Mouse (Mus musculus): Measurements from ENCODE around the gene Rbm7.
"Not testable (repeated sequence)": the region's sequence is repeated elsewhere in the genome, so short reads cannot be mapped to it uniquely, and the experiment has no call there.

The Rbm7 gene

DNA sequence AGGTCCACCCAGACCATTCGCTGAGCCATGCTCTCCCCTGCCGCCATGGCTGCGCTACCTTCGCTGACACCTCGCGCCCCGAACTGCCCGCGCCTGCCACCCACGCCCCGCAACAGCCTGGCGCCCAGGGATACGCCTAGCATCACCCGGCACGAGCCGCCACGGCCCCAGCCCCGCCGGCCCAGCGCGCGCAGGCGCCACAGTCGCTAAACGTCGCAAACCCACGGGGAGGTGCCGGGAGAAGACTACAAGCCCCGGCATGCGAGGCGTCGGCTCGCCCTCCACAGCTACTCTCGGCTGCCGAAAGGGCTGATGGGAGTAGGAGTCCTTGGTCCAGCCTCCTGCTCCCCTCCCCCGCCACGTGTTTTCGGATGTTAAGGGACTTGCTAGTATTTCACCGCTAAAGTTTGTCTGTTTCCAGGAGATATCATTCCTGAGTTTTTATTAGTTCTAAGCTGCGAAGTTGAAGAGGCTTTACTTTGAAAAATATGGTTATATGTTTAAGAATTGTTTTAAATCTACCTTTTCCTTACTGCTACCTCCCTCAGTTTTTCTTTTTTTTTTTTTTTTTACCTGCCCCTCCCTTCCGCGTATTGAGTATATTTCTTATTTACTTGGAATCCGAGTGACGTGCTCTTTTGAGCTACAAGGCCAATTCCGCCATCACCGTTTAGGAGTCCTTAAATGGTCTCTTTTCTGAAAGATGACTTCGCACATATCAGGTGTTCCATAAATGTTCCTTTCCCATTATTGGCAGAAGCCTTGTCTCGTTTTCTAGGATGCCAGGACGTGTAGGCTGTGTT is 14.5 kb downstream of the Rbm7 start, which contains the start of gene Rexo2:
Gene Rexo2, minus strand, starts transcription at position 213 of the 803 bp plus-strand sequence.
- peak; percentile 94 for DNase-seq (ENCODE audit: low read depth)

DNA sequence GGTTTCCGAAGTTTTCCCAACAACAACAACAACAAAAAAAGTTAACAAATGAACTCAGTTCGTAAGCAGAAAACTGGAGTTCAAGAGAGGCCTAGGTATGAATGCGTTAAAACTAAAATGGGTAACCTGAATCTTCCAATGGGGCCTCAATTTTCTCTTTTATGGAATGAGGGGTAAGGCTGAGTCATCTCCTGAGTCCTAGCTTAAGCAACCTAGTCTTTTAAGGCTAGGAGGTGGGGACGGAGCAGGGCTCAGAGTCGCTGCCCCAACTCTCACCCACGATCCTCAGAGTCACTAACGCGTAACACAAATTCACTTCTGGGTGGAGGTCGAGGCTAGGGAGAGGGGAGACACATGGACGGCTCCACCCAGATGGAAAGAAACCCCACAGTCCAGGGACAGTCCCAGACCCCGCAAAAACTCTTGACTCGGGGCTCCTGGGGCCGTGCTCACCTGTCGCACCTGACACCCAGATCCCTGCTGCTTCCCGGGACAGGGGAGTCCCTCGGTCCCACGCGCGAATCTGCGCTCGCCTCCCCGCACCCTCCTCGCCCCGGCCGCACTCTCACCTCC is 15.2 kb downstream of the Rbm7 start:
- DNase-seq (ENCODE audit: low read depth): peak; percentile 56

GRCm38 (mm10) chr9:48478808-48479207 is 16.3 kb downstream of the Rbm7 start:
- no peak for DNase-seq (ENCODE audit: low read depth)

GRCm38 (mm10) chr9:48476236-48477165 is 18.6 kb downstream of the Rbm7 start:
- peak; percentile 7 for DNase-seq (ENCODE audit: low read depth)

DNA sequence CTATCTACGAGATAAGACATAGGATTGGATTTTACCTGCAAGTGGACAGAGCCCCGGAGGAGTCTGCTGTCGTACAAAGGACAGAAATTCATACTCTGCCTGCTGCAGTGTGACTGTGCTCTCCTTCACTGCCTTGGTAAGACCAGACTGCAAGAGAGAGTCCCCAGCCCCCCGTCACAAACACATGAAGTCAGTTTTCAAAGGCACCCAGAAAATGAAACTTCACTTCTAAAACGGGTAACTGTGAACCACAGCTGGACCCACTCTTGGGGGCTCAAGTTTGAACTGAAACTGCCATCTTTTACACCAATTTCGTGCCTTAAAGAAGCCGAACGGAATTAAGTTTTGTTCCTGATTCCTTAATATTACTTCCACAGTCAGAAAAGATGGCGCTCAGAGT is 20.7 kb downstream of the Rbm7 start:
- DNase-seq (ENCODE audit: low read depth): no peak

- DNase-seq (ENCODE audit: low read depth): no peak
Measured at GRCm38 (mm10) chr9:48473131-48473530, 22.0 kb downstream of the Rbm7 start.

DNA sequence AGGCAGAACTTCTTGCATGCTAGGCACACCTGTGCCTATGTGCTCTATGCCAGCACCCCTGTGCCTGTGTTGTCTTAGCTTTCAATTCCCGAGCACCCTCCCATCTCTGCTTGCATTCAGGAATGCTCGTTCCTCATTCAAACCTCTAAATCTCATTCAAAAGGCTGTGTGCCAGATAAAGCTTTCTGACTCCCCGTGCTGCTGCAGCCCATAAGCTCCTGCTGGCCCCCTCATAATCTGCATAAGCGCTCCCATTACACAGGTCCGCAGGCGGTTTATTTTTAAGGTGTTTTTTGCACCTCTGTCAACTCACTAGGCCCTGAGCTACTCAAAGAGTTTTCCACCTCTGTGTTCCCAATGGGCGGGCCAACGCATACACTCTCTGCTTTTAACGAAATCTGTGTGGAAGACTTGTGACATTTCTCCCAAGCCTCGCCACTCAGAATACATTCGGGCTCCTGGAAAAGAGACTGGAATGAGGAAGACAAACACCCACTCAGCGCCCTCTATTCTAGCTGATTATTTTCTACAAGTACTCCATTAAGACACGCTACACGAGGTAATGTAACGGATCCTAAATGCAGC is 22.6 kb downstream of the Rbm7 start:
- no peak for DNase-seq (ENCODE audit: low read depth)

DNA sequence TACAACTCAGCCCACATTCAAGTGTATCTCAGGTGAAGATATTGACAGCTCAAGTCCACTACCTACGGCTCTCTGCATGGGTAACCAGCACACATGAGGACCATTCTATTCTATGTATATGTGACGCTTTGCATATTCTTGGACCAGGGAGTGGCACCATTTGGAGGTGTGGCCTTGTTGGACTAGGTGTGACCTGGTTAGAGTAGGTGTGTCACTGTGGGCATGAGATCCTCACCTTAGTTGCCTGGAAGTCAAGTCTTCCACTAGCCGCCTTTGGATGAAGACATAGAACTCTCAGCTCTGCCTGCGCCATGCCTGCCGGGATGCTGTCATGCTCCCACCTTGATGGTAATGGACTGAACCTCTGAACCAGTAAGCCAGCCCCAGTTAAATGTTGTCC is 27.6 kb downstream of the Rbm7 start:
- not testable (repeated sequence) for DNase-seq (ENCODE audit: low read depth)

GRCm38 (mm10) chr9:48466804-48467203 is 28.3 kb downstream of the Rbm7 start:
- DNase-seq (ENCODE audit: low read depth): peak; percentile 78

DNA sequence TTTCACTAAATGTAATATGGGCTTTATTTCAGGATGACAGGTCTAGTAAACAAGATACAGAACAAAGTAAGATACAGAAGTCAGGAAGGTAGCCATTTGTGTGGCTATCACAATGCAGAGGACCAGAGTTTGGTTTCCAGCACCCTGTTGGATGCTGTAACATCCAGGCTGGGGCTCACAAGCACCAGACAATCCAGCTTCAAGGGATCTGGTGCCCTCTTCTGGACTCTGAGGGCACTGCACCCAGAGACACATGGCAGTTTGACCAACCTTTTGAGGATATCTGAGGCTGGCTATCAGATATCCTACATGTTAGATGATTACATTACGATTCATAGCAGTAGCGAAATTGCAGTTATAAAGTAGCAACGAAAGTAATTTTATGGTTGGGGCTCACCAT is 29.4 kb downstream of the Rbm7 start:
- peak; percentile 25 for DNase-seq (ENCODE audit: low read depth)

- peak; percentile 3 for DNase-seq (ENCODE audit: low read depth)
Measured at GRCm38 (mm10) chr9:48461545-48461944, 33.6 kb downstream of the Rbm7 start.

- DNase-seq (ENCODE audit: low read depth): no peak
Measured at GRCm38 (mm10) chr9:48460720-48461119, 34.4 kb downstream of the Rbm7 start.

DNA sequence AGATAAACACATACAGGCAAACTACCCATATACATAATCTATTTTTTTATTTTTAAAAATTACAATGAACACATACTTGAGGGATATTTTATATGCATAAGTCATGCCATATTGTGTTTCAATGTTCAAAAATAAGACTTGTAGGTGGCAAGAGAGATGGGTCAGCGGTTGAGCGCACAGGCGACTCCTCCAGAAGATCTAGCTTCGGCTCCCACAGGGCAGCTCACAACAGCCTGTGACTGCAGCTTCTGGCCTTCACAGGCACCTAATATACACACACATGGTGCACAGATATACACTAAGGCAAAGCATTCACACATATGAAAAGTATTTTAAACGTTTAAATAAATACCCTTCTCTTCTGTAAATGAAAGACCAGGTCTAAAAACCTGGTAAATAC is 35.7 kb downstream of the Rbm7 start:
- no peak for DNase-seq (ENCODE audit: low read depth)

DNA sequence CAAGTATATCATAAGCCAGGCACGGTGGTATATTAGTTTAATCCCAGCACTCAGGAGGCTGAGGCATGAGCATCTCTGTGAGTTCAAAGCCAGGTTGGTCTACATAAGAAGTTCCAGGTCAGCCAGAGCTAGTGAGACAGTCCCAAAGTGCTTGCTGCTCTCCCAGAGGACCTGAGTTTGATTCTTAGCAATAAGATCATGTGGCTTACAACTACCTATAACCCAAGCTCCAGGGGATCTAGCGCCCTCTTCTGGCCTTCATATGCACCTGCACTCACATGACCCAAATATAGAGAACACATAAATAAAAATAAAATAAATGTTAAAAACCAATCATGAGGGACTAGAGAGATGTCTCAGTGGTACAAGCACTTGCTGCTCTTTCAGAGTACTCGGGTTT is 36.2 kb downstream of the Rbm7 start:
- peak; percentile 9 for DNase-seq (ENCODE audit: low read depth)

DNA sequence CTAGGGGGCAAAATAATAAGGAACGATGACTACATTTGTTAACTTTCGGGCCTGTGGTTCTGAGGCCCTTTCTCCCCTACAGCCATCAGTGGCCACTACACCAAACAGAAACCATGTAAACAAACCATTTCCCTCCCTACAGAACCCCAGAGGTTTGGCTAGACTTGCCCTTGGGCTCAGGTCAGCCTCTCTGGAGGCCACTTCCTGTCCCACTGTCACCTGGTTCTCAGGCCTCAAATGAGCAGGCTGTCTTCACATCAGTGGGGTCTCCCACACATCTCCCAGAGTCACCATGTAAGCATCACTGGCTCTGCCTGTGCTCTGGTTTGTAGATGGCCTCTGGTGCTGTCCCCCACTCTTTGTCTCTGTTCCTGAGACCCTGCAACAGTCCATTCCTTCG is 39.1 kb downstream of the Rbm7 start:
- DNase-seq (ENCODE audit: low read depth): no peak

DNA sequence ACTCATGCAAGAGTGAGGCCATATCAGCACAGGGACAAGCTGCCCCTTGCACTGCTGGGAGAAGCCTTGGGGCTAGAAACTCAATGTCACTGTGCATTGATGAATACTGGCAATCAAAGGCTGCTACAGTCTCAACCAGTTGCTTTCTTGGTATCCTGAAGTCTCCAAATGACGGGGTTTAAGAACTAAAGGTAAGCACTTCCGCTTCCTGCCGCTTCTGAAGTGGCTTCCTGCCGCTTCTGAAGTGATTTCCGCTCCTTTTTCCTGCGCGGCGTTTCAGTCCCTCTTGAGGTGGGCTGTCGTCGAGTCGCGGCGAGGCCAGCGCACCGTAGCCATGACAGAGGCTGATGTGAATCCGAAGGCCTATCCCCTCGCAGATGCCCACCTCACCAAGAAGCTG is 45.0 kb downstream of the Rbm7 start:
- DNase-seq (ENCODE audit: low read depth): no peak

DNA sequence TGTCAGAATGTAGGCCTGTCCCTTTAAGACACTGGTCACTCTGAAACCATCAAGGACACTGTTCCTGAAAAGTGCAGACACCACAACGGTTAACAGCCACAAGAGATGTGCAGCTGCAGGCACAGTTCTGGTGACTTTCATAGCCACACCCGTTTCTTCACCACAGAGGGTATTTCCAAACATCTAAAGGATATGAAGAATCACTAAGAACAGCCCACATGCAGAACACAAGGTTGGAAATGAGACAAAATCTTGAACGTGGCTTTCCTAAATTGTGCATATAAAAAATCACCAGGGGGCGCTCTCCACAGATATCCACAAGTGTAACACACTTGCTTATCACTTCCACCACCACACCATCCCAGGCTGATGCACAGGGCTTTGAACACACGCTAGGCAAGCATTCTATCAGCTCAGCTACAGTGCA is 47.3 kb downstream of the Rbm7 start:
- peak; percentile 66 for DNase-seq (ENCODE audit: low read depth)

DNA sequence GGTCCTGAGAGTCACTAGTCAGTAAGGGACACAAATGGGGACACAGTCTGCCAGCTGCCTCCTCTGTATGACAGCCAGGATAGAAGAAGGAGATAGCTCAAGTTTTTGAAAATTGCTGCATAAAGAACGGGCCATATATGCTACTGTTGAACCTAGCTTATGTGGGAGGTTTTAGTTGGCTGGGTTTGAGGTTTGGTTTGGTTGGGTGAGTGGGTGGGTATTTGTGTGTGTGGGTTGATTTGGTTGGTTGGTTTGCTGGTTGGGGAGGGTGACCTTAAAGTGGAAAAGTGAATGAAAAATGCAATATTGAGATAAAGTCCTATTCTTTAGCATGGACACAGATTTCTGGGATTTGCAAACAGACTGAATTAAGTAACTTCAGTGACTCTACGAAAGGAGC is 50.3 kb downstream of the Rbm7 start:
- DNase-seq (ENCODE audit: low read depth): no peak

DNA sequence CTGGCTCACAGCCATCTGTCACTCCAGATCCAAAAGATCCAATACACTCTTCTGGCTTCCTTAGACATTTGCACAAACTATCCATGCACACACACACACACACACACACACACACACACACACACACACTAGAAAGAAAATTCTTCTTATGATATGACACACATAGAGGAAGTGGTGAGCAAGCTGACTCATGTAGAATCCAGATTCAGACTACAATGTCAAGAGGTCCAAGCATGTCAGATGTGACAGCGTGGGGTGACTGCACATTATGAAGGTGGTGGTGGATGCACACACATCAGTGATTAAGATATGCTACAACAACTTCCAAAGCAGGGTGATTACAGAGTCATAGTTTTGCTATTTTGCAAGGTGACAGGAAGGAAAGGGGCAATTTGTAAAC is 51.2 kb downstream of the Rbm7 start:
- no peak for DNase-seq (ENCODE audit: low read depth)
